Mouse (Mus musculus): ENCODE measurements at regions not wholly inside any gene's neighbourhood (a gene's known extent, or its start where the extent isn't known, plus 50 kb on each side); places are given as distances from the start of the nearest gene placed in this dataset.

DNA sequence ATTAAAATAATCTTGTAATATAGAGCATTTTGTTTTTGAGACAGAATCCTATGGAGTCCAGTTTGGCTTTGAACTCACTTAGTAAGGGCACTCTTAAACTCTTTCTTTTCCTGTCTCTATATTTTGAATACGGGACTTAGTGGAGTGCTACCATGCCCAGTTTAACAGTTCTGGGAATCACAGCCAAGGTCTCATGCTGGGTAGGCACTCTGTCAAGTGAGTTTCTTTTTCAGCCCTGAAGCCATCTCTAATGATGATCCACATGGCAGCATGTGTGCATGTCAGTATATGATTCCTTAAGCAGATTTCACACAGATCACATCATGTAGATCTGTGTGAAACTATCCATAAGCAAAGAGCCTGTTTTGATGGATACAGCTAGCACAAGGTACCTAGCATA lies 113.6 kb upstream of the Rnd3 start:
- no peak for ATAC-seq (replicated peaks; ENCODE audit: low read depth, poor library complexity, severe bottlenecking)

DNA sequence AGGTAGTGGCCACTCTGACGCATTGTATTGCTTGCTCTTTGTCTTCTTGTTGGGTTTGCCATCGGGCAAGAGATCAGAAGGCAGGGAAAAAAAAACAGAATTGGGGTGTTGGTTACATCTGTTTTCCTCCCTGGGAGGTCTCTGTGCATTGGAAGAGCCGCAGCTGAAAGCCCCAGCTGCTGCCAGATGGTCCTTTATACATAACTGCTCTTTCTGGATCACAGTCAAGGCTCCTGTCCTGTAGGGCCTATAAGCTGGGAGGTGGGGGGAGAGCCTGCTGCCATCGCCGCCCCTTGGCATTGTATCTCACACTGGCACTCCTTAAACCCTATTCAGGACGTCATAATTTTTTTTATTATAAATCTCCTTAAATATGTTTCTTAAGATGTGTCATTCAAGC lies 101.9 kb upstream of the Rnd3 start:
- ATAC-seq (replicated peaks; ENCODE audit: low read depth, poor library complexity, severe bottlenecking), result no peak

DNA sequence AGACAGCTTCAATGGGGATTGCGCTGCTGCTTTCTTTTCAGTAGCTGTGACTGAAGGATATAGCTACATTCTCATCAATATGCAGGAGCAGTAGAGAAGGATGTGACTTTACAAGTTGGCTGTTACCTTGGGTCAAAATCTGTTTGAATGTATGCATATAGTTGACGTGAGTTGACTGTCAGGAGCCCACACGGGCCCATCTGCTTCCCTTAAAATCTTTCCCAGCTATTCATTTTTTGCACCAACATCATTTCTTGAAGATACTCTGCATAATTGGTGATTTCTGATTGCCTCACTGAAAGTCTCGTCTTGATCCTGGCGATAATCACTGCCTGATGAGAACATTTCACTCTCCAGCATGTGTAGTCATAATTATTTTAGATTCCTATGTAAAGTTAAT lies 92.7 kb upstream of the Rnd3 start:
- ATAC-seq (replicated peaks; ENCODE audit: low read depth, poor library complexity, severe bottlenecking), result no peak

DNA sequence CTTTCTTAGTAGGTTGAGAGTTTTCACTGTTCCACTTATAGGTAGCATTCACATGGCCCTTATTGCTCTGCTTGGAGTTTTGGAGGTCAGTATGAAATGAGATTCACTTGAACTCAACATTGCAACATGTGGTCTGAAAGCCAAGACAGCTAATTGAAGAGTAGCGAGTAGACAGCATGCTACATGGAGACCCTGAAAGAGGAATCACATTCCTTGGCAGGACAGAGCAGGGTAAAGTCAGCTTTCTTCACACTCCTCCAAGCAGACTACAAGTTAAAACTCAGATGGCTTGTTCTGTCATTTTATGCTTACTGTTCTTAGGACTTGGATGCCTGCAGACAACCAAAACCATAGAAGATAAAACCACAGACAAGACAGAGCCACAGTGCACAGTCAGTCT lies 91.1 kb upstream of the Rnd3 start:
- ATAC-seq (replicated peaks; ENCODE audit: low read depth, poor library complexity, severe bottlenecking), result no peak

DNA sequence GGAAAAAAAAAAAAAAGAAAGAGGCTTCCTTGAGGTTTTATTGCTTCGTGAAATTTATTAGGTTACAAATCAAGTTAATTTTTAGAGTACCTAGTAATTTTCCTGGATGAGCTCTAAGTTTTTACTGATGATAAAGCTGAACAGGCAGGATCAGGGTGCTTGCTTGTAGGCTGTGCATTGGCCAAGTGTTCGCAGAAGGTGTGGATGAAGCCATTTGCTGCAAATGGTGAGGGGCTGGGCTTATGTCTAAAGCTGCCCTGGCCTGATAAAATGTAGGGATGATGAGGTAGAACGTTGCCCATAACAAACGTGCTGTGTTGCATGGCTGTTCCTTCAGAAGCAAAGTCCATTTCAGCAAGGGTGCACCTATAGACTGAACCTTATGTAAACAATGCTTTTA lies 90.1 kb upstream of the Rnd3 start:
- no peak for ATAC-seq (replicated peaks; ENCODE audit: low read depth, poor library complexity, severe bottlenecking)

DNA sequence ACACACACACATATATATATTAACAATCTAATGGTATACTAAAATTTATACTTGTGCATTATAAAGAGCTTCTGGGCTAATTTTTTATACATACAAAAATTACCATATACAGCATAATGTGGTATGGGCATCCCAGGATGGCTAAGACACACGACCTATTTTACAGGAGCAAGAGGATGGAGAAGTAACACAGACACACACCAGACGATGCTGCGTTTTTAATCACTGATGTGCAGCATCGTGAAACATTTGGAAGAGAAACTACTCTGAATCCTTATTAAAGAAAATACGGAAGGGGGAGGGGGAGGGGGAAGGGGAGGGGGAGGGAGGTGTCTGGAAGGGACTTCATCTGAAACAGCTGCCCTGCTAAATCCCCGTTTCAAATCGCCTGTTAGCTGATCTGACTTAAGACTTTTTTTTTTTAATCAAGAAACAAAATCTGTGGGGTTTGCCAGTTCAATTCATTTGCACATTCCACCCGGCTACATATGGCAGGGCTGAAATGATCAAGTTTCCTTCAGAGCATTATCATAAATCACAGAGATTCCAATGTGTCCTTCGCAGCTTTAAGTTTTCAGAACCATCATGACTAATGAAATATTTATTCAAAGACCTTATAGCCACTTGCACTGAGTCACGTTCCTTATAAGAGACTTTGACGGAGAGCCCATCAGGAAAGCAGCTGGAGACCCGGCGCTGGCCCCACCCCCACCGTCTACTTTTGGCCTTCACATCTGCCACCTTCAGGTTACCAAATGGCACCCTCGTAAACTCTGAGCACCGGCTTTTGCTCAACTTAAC lies 89.4 kb upstream of the Rnd3 start:
- no peak for ATAC-seq (replicated peaks; ENCODE audit: low read depth, poor library complexity, severe bottlenecking)

DNA sequence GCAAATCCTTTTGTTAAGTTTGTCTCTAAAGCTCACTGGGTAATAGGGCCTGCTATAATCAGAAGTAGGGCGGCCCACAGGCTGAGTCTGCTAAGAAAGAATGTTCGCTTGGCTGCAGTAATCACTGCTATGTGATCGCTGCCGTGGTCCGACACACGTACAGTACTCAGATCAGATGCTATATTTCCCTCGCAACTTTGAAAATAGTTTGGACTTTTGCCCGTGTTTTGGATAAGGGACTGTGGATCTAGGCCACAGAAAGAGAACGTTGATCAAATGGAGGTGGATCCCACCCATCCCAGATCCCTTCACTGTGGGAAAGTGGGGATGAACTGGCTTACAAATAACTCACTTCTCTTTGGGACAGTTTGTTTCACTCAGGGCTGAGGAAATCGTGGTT lies 88.5 kb upstream of the Rnd3 start:
- no peak for ATAC-seq (replicated peaks; ENCODE audit: low read depth, poor library complexity, severe bottlenecking)

DNA sequence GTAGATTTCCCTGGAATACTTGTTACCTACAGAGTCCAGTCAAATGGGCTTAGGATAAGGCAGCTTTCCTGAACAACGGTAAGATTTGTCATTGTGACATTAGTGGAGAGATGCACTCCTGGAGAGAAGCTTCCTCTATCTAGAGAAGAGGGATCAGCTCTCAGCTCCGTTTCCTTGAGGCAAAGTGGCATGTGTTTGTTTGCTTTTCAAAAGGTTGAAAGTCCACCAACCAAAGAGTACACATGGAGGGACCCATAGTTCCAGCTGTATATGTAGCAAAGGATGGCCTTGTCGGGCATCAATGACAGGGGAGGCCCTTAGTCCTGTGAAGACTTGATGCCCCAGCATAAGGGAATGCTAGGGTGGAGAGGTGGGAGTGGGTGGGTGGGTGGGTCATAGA lies 87.9 kb upstream of the Rnd3 start:
- ATAC-seq (replicated peaks; ENCODE audit: low read depth, poor library complexity, severe bottlenecking), result no peak

DNA sequence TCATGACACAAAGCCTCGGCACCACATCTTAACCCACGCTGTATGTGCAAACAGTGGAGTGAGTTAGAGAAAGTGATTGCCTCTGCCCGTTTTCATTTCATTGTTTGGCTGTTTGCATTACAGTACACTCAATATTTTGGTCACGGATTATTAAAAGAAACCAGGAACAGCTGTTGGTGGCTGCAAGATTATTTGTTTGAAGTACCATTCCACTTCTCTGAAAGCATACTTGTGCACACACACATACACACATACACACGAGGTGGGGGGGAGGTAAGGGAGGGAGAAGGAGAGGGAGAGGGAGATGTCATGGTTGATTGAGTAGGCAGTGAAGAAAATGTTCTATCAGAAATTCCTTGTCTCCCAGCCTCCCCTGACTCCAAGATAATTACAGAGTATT lies 85.5 kb upstream of the Rnd3 start:
- ATAC-seq (replicated peaks; ENCODE audit: low read depth, poor library complexity, severe bottlenecking), result no peak

DNA sequence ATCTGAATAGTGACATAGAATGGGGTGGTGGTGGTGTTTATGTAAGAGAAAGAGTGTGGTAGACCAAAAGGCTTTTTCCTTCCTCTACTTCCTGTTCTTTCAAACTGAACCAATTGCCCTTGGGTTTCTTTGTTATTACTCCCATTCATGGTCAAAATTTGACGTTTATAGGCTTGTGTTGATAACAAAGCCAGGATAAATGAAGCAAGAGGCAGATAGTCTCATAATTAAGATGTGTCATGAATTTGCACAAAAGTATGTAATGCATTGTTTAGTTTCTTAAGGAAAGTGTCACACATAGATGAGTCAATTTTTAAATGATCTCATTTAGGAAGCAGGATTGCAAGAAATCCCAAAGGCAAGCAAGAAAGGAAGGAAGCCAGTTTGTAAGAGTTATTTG lies 73.9 kb upstream of the Rnd3 start:
- no peak for ATAC-seq (replicated peaks; ENCODE audit: low read depth, poor library complexity, severe bottlenecking)

DNA sequence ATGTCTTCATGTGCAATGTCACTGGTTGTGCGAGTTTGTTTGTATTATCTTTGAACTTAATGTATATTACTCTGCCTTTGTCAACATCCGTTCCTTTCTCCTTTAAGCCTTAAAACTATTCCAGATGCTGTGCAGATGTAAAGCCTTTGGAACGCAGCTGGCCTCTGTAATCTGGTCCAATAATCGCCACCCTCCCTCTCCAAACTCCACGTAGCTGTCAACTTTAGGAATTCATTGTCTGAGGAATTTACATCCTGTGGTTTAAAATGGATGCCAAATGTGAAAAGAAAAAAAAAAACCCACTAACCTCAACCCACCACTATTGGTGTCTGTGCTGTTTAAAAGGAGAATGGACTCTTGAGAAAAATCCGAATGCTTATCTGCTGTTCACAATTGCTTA lies 70.8 kb upstream of the Rnd3 start:
- ATAC-seq (replicated peaks; ENCODE audit: low read depth, poor library complexity, severe bottlenecking), result no peak

DNA sequence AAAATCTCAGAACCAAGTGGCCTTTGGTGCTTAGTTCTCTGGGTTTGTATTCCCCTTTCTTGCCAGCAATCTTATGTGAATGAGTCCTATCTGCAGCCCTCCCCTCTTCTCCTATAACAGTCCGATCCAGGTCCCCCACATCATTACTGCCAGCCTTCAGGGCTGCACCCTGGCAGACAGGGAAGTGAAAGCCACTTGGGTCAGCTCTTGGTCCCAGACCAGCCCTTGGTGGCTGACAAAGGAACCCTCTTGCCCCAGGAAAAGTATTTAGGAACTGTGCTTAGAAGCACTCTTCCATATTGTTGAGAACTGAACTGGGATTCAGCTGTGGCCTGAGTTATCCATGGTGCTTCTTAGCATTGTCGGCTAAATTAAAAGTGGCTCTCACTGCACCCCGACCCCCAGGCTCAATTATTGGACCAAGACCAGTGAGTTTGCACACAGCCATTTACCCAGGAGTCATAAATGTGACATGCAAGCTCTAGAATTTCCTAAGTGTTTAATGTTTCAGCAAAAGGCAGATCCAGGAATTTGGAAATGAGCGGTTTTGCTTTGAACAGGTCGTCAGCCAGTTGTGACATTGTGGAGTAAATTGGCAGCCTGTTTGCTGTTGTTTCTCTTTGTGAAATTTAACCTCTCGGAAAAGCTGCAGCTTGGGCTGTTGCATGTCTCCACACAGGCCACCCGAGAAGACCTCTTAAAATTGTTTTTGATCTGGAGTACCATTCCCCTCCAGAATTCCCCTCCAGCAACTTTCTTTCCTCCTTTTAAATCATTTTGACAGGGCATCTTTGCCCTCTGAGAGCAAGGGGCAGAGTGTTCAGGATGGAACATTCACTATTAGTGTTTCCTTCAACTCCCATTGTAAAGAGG lies 58.5 kb upstream of the Rnd3 start:
- ATAC-seq (replicated peaks; ENCODE audit: low read depth, poor library complexity, severe bottlenecking), result 0 out of 2 replicates have a peak, but pooled peaks have one; percentile 25

DNA sequence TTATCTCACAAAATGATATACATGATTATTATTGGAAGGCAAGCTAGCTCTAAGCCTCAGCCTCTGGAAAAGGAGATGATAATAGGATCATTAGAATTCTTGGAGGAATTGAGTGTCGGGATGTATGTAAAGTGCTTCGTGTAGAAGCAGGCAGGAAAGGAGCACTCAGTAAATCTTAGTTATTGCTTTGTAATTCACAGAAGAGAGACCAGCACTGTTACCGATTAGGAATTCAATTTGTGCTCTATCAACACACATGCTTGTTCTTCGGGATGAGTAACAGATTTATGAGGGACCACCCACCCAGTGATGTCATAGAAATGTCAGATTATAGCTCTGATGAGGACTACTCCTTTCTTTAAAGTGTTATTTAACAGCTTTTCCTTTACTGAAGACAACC lies 57.4 kb upstream of the Rnd3 start:
- no peak for ATAC-seq (replicated peaks; ENCODE audit: low read depth, poor library complexity, severe bottlenecking)

Measured in common myeloid progenitor, adult 5-6 weeks (primary cell).